Mouse (Mus musculus) heart, postnatal 25 days (tissue): Measurements from ENCODE around the gene Nr6a1. TPM values are rescaled to one million over a fixed set of nuclear protein-coding genes. Genes with fewer than 3 reads are reported as not detected.
A peak's percentile ranks its signal among the peaks of the same experiment; 100 is the strongest.

Experiments used
- DNase-seq: peaks from one replicate; pipeline ENCODE4 v3.0.0; 2022; ENCODE audit warnings: low spot score
- intact Hi-C: fragments of 180-260 bp; cut with DNase I; formaldehyde crosslinking; loops from one replicate; pipeline ENCODE4 v1.15.1; 2025
- total RNA-seq, 2 experiments: library from RNA; stranded (reverse); gene quantifications; 2 replicates each; pipeline ENCODE4 v1.2.3; 2021

Nr6a1 gene
- total RNA-seq, 2 experiments from 2014 or later, result 1.1 TPM

DNA sequence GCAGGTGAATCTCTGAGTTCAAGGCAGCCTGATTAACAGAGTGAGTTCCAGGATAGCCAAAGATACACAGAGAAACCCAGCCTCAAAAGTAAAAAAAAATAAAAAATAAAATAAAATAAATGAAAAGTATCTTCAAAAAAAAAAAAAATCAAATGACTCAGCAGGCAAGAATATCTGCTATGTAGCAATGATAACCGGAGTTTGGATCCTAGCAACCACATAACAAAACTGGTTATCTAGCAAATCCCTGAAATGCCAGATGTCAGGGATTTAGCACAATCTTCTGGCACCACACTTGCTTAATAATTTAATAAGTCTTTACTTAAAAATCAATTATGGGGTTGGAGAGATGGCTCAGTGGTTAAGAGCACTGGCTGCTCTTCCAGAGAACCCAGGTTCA lies 23.2 kb downstream of the Nr6a1 start:
- DNase-seq, result no peak
- intact Hi-C loops, result no loop called here

DNA sequence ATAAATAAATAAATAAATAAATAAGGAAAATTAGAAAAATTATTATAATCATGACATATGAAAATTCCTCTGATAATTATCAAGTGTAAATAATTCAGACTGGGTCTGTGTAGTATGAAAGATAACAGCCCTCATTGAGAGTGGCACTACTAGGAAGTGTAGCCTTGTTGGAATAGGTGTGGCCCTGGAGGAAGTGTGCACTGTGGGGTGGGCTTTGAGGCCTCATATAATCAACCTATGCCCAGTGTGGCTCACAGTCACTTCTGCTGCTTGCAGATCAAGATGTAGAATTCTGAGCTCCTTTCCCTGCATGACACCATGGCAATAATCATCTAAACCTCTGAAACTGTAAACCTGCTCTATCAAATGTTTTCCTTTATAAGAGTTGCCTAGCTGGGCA lies 24.6 kb downstream of the Nr6a1 start:
- DNase-seq, result no peak
- intact Hi-C loops, result no loop called here

DNA sequence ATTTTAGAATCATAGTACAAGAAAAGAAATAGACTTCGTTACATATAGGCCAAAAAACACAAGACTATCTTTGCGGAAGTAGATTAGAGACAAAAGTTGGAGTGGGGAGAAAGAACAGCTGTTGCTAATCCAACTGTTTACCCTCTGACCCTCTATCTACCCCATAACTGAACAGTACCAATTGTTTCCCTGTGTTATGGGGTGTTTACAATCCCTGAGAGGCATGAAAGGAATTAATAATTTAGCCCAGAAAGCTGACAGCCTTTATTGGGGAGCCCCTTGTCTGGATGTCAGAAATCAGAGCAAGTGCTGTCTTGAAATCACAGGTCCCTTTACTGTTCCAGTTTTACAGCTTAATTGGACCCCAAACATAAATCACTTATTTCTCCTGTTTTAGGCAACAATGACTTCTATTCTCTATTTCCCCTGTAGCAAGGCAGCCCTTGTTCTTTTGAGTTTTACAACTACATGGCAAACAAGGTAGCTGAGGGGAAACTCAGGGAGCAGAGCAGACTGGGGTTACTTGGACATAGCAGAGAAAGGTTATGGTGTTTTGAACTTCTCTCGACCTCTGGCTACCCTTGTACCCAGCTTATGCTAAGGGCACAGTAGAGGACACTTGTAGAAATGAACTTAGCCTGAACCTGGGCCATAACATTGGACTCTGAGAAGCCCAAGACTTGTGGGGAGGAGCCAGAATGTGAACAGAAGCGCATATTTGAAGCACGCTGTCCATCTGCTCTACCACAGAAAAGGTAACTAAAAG lies 46.4 kb downstream of the Nr6a1 start:
- no peak for DNase-seq

DNA sequence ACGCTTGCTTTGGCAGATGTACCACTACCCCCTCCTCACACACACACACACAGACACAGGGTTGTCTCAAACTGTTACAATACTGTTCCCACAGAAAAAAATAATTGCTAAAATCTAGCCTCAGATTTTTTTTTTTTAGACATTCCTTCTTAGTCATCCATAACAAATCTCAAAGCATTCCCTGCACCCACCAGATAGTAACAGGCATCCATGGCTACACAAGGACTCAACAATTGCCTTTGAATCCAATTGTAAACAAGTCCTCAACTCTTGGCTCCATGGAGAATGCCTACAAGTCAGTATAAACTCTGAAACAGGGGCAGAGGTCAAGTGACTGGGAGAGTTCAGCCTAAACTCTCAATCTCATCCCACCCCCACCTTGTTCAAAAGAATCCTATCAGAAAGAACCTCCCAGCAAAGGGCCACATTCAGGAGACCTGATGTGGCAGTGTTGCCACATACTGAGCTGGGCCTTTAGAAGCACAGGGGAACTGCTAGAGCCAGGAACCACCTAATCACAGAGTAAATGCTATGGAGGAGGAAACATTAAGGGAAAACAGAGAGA lies 52.9 kb downstream of the Nr6a1 start:
- DNase-seq, result no peak
- intact Hi-C loops, result no loop called here

More for the DNA sequence above, 46.4 kb downstream of the Nr6a1 start:
- intact Hi-C loops, result no loop called here

DNA sequence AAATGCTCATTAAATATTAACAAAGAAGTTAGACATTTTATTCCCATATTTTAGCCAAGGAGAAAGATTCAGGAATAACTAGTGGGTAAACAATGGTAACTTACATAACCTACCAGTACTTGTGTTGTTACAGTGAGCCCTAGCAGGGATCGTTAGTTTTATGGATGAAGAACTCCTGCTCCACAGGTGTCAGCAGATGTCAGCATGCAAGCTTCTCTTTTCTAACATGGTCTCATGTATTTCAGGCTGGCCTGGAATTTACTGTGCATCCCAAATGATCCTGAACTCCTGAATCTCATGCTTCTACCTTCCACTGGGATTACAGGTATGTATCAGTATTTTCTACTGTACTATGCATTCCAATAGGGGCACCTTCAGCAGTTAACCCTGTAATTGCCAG lies 54.8 kb downstream of the Nr6a1 start:
- intact Hi-C loops, result no loop called here

GRCm38 (mm10) chr2:38866711-38867110 lies 60.8 kb downstream of the Nr6a1 start:
- intact Hi-C loops, result no loop called here
- no peak for DNase-seq

More for the DNA sequence above, 54.8 kb downstream of the Nr6a1 start:
- DNase-seq, result no peak

- intact Hi-C loops, result loop anchor here (1.0 kb wide), 1 partner anchor 67 kb away; no protein-coding TSS in a partner anchor
- DNase-seq, result no peak
These were observed 63.5 kb downstream of the Nr6a1 start for GRCm38 (mm10) chr2:38864011-38864410.

DNA sequence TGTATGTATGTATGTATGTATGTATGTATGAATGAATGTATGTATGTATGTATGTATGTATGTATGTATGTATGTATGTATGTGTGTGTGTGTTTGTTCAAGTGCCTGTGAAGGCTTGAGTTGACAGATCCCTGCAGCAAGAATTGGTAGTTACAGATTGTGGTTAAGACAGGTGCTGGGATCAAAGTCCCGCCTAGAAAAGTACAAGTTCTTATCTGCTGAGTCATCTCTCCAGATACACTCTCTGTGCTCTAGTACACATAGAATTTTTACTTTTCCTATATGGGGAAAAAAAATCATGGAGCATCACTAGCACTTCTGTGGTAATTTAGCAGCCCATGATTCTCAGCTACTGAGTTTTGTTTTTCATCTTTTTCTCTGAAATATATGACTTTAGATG lies 75.7 kb downstream of the Nr6a1 start:
- no peak for DNase-seq

GRCm38 (mm10) chr2:38846319-38846718 lies 81.2 kb downstream of the Nr6a1 start:
- intact Hi-C loops, result no loop called here

More for the DNA sequence above, 75.7 kb downstream of the Nr6a1 start:
- intact Hi-C loops, result no loop called here

DNA sequence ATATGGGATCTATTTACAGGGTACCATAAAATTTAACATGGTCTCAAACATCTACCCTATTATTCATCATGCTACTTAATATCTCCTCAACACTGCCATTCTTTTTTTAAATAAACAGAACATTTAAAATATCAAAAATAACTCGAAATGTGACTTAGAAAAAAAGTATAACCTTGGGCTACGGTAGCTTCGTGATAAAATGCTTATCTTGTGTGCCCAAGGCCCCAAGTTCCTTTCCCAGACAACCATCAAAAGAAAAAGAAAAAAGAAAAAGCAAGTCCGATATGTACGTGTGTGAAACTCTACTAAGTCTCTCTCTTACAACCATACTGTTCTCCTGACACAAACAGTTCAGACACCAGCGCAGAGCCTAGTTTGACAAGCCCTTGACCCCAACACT lies 92.0 kb downstream of the Nr6a1 start:
- intact Hi-C loops, result no loop called here
- DNase-seq, result no peak

More at GRCm38 (mm10) chr2:38846319-38846718, 81.2 kb downstream of the Nr6a1 start:
- DNase-seq, result no peak

- intact Hi-C loops, result loop anchor here (5.0 kb wide), 1 partner anchor 35 kb away; no protein-coding TSS in a partner anchor
These were observed 95.5 kb downstream of the Nr6a1 start for GRCm38 (mm10) chr2:38831976-38832375.

DNA sequence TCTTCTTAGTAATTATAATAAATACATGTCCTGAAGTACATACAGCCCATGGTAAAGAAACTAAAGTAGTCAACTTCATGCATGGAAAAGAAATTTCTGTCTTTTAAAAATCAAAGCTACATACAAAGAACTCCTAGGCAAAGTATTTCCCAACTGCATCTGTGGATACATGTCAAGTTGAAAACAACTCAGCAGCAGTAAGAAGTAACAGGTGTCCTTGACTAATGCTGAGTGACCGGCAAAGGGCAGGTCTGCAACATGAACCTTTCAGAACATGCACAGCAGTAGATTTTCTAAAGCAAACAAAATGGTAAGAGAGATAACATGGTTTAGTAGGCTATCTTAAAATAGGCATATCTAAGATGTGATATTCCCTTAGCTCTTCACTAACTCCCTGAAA lies 98.0 kb downstream of the Nr6a1 start:
- intact Hi-C loops, result no loop called here
- DNase-seq, result no peak

More at GRCm38 (mm10) chr2:38831976-38832375, 95.5 kb downstream of the Nr6a1 start:
- DNase-seq, result no peak

GRCm38 (mm10) chr2:38827801-38828306 lies 99.6 kb downstream of the Nr6a1 start:
- DNase-seq, result no peak
- intact Hi-C loops, result no loop called here

DNA sequence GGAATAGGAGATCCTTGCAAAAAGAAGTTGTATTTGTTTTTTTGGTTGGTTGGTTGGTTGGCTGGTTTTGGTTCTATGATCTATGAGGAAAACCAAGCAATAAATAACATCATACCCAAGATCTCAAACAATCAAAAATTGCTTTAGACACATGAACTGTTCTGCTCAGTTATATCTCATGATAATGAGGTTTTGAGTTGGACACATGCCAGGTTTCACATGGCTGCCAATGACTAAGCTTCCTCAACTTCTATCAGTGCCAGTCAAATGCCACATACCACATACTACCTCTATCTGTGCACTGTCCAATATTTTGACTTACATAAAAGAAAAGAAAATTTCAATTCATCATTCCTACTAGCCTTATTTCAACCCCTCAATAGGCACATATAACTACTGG lies 101.3 kb downstream of the Nr6a1 start:
- DNase-seq, result no peak
- intact Hi-C loops, result no loop called here

GRCm38 (mm10) chr2:38824791-38825768 lies 102.4 kb downstream of the Nr6a1 start:
- DNase-seq, result no peak
- intact Hi-C loops, result no loop called here

DNA sequence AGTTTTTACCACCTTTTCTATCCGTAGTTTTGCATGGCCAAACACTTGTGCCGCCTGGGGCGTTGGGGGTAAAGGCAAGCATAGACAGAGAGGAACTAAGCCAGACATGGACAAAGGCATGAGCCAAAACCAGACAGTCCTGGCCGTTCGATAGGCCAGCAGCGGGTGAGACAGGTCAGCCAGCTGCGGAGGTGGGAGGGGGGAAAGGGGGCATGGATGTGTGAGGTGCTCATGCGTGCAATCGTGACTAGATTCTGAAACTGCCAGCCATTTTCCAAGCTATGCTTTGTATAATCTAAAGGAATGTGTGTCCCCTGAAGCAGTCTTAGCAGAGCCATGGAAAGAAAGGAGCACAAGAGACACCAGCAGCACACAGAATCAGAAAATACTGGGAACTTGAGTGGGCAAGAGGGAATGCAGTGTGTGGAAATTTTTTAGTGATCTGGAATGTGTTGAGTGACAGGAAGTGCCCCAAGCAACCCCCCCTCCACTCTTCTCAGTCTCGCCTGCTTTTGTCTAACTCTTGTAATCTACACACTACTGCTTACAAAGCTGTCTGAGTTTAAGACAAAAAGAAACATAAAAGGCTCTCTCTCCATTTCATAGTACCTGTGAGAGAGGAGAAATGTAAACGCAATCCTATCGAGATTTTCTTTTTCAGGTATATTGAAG lies 103.4 kb downstream of the Nr6a1 start:
- DNase-seq, result peak; percentile 44
- intact Hi-C loops, result no loop called here

- no peak for DNase-seq
- intact Hi-C loops, result no loop called here
These were observed 104.1 kb downstream of the Nr6a1 start for GRCm38 (mm10) chr2:38823406-38823805.

DNA sequence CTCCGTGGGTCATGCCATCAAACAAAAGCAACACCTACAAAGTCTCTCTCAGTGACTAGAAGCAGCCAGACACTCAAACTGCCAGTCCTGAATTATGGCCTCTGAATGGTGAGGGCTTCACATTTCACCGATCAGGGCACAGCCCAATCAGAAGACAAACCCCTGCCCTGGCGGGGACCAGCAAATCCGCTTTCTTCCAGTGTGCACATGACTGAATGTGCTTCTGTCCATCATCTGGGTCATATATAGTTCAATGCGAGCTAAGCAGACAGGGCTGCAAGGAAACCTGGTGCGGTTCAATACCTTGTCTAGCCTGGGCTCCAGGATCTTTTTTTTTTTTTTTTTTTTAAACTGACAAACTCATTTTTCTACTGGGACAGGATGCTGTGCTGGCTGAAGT lies 104.5 kb downstream of the Nr6a1 start:
- peak; percentile 28 for DNase-seq
- intact Hi-C loops, result no loop called here

DNA sequence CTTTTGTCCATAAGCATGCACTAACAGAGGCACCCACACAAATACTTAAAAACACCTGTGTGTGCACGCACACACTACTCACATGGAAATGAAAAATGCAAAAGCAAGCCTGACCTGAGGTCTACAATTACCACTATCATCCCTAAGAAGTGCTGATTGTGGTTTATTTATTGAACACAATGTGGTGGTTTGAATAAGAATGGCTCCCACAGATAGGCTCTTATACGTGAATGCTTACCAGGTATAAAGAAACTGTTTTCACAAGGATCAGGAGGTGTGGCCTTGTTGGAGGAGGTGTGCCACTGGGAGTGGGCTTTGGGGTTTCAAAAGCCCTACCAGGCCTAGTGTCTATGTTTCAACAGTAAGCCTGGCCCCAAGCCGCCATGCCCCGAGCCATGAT lies 110.0 kb downstream of the Nr6a1 start:
- no peak for DNase-seq
- intact Hi-C loops, result no loop called here
